Mouse (Mus musculus): ENCODE data around the gene Tstd2.
A peak's percentile ranks its signal among the peaks of the same experiment; 100 is the strongest.

Gene Tstd2

GRCm38 (mm10) chr4:46138287-46139222, at the start of gene Tstd2, which contains the start of gene Ncbp1:
TSS of gene Tstd2 (minus strand) at chr4:46138694.
TSS of gene Ncbp1 (plus strand) at chr4:46138613.
- peak; percentile 96 for DNase-seq

DNA sequence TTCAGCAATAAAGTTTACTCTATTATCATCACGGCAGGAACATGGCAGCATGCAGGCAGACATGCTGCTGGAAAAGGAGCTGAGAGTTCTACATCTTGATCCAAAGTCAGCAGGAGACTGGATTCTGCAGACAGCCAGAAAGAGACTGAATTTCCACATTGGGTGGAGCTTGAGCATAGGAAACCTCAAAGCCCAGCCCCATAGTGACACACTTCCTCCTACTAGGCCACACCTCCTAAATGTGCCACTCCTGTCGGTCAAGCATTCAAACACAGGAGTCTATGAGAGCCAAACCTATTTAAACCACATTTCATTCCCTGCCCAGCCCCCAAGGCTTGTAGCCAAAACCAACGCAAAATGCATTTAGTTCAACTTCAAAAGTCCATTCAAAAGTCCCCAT, 48.0 kb upstream of the Tstd2 start:
- no peak for DNase-seq

GRCm38 (mm10) chr4:46185890-46186289, 47.4 kb upstream of the Tstd2 start:
- no peak for DNase-seq

DNA sequence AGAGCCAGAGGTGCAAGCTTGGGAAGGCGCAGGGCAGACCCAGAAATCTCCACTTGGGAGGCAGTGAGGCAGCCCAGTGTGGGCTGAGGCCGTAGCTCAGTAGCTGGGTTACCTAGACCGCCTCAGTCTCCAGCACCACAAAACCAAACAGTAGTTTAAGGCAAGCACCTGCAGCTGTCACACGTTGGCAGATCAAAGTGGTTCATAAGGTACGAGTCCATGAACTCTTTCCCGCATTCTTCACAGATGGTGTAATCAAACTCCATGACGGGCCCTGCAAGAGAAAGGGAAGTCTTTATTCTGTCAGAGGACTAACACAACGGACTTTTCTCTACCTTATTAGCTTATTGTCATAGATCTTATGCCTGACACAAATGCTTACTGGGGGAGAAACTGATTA, 46.9 kb upstream of the Tstd2 start:
- DNase-seq: no peak

DNA sequence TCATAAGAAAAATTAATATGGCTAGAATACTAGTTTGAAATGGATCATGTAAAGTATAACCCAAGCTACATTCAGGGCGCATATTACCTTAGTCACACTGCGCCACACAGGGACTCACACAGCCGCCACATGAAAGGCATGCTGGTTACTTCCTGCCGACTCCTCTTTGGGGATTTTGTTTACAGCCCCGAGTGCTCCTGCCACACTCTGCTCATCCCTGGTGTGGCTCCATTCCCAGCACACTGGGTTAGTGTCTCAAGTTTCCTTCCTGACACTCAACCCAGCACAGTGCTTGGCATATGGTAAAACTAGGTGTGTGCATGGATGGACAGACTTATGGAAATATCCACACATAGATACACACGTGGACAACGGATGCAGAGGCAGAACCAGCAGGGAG, 43.7 kb upstream of the Tstd2 start:
- DNase-seq: no peak

GRCm38 (mm10) chr4:46181168-46181567, 42.7 kb upstream of the Tstd2 start:
- DNase-seq: no peak

GRCm38 (mm10) chr4:46177496-46177895, 39.0 kb upstream of the Tstd2 start:
- no peak for DNase-seq

- DNase-seq: no peak
Observed at GRCm38 (mm10) chr4:46177018-46177417, 38.5 kb upstream of the Tstd2 start.

- no peak for DNase-seq
Observed at GRCm38 (mm10) chr4:46176313-46176712, 37.8 kb upstream of the Tstd2 start.

- DNase-seq: no peak
Observed at GRCm38 (mm10) chr4:46171761-46172160, 33.3 kb upstream of the Tstd2 start.

DNA sequence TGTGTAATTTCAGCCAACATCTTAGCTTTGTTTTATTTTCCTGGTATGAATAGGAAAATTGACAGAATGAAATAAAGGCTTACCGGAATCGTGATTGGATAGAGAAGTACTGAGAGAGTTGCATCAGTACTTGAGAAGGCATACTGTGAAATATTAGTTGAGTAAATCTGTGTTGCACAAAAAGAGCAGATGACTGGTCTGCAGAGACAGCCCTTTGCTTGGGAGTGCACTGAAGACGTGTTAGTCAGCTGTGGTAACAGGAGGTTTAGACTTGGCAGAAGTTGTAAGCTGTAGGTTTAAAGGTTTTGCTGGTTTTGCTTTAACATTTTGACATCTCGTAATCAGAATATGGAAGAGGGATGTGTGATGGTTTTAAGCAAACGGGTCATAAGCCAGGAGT, 27.3 kb upstream of the Tstd2 start:
- no peak for DNase-seq

DNA sequence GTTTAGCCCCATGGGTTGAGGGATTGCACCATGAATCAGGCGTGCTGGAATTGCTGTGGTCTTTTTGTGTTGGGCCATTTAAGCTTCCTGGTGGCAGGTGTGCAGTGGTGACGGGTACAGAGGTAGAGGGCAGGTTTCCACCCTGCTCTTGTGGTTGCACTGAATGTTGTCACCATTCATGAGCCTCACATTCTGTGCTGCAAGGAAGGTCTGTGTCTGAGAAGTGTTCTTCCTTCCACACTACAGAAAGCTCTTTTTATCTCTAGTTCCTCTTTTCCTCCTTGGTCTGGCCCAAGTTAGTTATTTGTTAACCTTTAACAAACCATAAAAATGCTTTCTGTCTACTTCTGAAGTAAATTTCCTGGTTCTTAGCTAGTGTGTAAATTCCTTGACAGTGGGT, 25.5 kb upstream of the Tstd2 start:
- no peak for DNase-seq

DNA sequence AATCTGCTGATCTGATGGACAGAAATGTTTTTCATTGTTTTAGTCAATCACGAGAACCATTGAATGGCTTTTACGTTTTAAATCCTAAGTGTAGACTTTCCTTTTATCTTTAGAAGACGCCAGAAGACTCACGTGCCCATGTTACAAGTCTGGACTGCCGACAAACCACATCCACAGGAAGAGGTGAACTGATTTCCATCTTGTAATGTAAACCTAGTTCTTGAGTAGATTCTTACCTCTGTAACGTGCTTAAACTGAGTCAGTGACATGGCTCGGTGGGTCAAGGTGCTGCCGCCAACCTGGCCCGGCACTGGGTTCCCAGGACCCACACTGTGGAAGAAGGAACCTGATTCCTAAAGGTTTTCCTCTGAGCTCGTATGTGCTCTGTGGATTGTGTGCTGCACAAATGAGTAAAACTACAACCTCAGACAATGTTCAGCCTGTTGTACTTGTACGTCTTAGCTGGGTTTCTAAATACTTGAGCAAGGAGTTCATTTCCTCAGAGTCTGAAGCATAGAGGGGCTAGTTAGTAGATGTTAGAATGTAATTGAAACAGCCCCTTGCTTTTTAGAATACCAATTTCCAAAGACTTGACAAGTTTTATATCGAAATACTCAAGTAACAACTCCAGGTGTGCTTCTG, 13.5 kb upstream of the Tstd2 start:
- DNase-seq: no peak

DNA sequence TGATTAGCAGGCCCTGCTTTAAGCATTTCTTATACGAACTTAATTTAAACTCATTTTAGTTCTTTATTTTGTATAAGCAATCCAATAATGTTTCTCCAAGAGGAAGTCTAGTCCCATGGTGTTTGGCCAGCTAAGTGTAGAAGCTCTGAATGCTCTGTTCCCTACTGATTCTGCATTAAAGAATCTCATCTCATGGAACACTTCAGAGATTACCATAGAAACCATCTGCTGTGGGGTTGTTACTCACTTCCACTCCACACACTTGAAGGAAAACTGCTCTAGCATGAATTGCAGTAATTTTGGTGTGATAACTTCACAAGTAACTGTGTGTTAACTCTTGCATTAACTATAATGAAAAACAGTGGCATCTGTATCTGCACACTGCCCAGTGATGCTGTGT, 8.4 kb upstream of the Tstd2 start:
- DNase-seq: no peak

- no peak for DNase-seq
Observed at GRCm38 (mm10) chr4:46144323-46144722, 5.8 kb upstream of the Tstd2 start.

DNA sequence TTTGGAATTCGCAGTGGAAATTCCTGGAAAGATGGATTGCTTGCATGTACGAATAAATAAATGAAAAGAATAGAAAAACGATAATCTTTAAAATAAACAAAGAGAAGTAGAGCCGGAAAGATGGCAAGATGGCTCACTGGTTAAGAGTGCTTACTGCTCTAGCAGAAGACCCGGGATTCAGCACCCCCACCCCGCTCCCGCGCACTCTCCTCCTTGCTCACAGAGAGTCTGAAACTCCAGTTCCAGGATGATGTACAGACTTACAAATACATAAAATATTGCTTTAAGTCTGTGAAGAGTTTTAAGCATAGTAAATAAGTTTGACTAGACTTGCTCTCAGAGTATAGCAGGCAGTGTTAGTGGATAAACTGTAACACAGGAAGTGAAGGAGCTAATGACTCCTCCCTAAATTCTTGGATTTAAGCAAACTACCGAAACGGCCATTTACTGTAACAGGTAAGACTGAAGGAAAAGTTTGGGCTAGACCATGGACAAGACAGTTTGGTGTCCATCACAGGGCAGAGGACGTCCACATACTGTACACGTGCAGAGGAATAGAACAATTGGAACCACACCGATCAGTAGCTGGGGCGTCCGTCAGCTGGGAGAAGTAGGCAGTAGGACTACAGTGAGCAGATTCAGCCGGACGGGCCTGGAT, 736 bp downstream of the Tstd2 start:
- no peak for DNase-seq

GRCm38 (mm10) chr4:46131791-46132190, 6.7 kb downstream of the Tstd2 start:
- DNase-seq: no peak

- peak; percentile 74 for DNase-seq
Observed at GRCm38 (mm10) chr4:46130221-46130620, 8.3 kb downstream of the Tstd2 start.

GRCm38 (mm10) chr4:46129311-46130004, 9.0 kb downstream of the Tstd2 start:
- DNase-seq: peak; percentile 30

DNA sequence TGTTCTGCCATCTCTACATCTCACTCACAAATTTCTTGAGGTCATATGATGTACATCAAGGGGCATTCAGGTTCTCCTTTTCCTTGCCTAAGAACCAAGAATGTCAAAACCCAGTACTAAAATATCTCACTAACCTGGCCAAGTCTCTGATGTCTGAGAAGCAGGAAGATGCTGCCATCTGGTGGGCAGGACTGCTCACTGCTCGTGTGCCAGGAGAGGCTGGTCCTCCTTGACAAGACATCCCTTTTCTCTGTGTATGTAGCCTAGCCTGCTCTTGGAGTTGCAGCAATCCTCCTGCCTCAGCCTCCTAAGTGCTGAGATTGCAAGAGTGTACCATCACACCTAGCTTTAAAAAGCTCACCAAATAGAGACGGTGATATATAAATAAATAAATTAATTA, 12.0 kb downstream of the Tstd2 start:
- peak; percentile 69 for DNase-seq

- no peak for DNase-seq
Observed at GRCm38 (mm10) chr4:46123358-46123757, 15.1 kb downstream of the Tstd2 start.

- no peak for DNase-seq
Observed at GRCm38 (mm10) chr4:46120767-46121166, 17.7 kb downstream of the Tstd2 start.

DNA sequence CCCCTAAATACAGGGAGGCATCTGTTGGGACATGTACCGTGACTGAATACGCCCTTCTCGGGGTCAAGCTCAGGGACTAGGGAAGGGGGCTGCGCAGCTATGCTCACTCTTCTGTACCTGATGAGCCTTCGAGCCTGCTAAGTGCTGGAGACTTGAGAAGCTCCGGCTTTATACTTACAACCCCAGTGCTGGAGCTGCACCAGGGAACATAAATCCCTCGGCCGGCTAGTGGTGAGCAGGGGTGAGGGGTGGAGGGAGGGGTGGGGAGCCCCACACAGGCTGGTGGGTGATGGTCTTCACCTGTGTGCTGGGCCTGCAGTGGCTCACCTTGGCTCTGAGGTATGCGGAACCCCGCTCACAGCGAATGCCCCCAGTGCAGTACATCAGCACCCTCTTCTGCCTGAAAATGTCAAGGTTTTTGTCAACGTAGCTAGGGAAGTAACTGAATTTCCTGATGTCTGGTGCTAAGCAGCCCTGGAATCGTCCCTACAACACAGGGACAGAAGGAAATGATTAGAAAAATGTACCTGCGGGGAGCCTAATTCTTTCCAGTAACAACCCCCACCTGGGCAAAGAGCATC, 18.9 kb downstream of the Tstd2 start:
- no peak for DNase-seq

Data from kidney, adult 18-20 months (tissue).